Mouse (Mus musculus) thymus, postnatal 10 days (tissue): ENCODE measurements around the gene Grik4.

Source experiments
- DNase-seq, 2 experiments: peaks; one replicate each; pipeline ENCODE4 v3.0.0; 2021; ENCODE audit warnings: low spot score in 2 of 2

Gene Grik4

GRCm38 (mm10) chr9:42745982-42746381 is 198.3 kb downstream of the Grik4 start:
- DNase-seq = no peak

GRCm38 (mm10) chr9:42742385-42742784 is 201.9 kb downstream of the Grik4 start:
- no peak for DNase-seq

GRCm38 (mm10) chr9:42736697-42737335 is 207.5 kb downstream of the Grik4 start:
- DNase-seq = no peak

GRCm38 (mm10) chr9:42735086-42735485 is 209.2 kb downstream of the Grik4 start:
- DNase-seq = no peak

- no peak for DNase-seq
These were observed 211.5 kb downstream of the Grik4 start for GRCm38 (mm10) chr9:42732731-42733318.

GRCm38 (mm10) chr9:42728472-42728871 is 215.8 kb downstream of the Grik4 start:
- no peak for DNase-seq

- DNase-seq = no peak
These were observed 216.6 kb downstream of the Grik4 start for GRCm38 (mm10) chr9:42727661-42728060.

GRCm38 (mm10) chr9:42727186-42727585 is 217.1 kb downstream of the Grik4 start:
- no peak for DNase-seq

- no peak for DNase-seq
These were observed 220.2 kb downstream of the Grik4 start for GRCm38 (mm10) chr9:42724099-42724498.

- no peak for DNase-seq
These were observed 221.8 kb downstream of the Grik4 start for GRCm38 (mm10) chr9:42722501-42722900.

GRCm38 (mm10) chr9:42721718-42722117 is 222.6 kb downstream of the Grik4 start:
- no peak for DNase-seq

- DNase-seq = no peak
These were observed 223.1 kb downstream of the Grik4 start for GRCm38 (mm10) chr9:42721146-42721545.

GRCm38 (mm10) chr9:42713912-42714311 is 230.4 kb downstream of the Grik4 start:
- no peak for DNase-seq

- no peak for DNase-seq
These were observed 238.4 kb downstream of the Grik4 start for GRCm38 (mm10) chr9:42705848-42706247.

- no peak for DNase-seq
These were observed 241.0 kb downstream of the Grik4 start for GRCm38 (mm10) chr9:42703191-42703854.

- no peak for DNase-seq
These were observed 241.8 kb downstream of the Grik4 start for GRCm38 (mm10) chr9:42702231-42703132.

- no peak for DNase-seq
These were observed 242.6 kb downstream of the Grik4 start for GRCm38 (mm10) chr9:42701729-42702128.

GRCm38 (mm10) chr9:42693024-42693423 is 251.3 kb downstream of the Grik4 start:
- DNase-seq = no peak

GRCm38 (mm10) chr9:42688143-42688542 is 256.1 kb downstream of the Grik4 start:
- peak in 1 of 2 experiments; percentile 66 for DNase-seq

GRCm38 (mm10) chr9:42686104-42686503 is 258.2 kb downstream of the Grik4 start:
- no peak for DNase-seq

GRCm38 (mm10) chr9:42674017-42674412 is 270.3 kb downstream of the Grik4 start:
- DNase-seq = no peak

GRCm38 (mm10) chr9:42673385-42674016 is 270.8 kb downstream of the Grik4 start:
- peak; percentile 11 to 26 for DNase-seq
